Mouse (Mus musculus) midbrain, embryonic 10.5 days (tissue): ENCODE measurements around the gene Kcnk13. TPM values are rescaled to one million over a fixed set of nuclear protein-coding genes. Genes with fewer than 3 reads are reported as not detected.

Experiments used
- microRNA-seq: library from miRNA; unstranded; fragments of <30 nt; microRNA quantifications from one replicate; pipeline ENCODE4, GENCODE M21; 2017
- polyA plus RNA-seq: library from polyadenylated mRNA; unstranded; fragments of >200 nt; fragmentation: Nextera tagmentation; extraction: Ambion mirVana; gene quantifications from 2 replicates; pipeline ENCODE4 v1.2.1, GENCODE M21; 2016

Kcnk13 gene
- polyA plus RNA-seq, 1 experiment from 2014 or later = 0.09 TPM

Small RNAs within 50 kb of the gene (microRNA-seq; reads per million reads assigned to microRNA genes)
- gene Gm23291 = not detected

Other genes starting within 250 kb of the Kcnk13 start
- 24.9 and 27.8 TPM in 2 replicates for gene Efcab11, start 80.1 kb upstream of the Kcnk13 start, polyA plus RNA-seq
- 87.1 and 89.7 TPM in 2 replicates for gene Tdp1, start 80.0 kb upstream of the Kcnk13 start, polyA plus RNA-seq
- 417 and 419 TPM in 2 replicates for gene Psmc1, start 145.7 kb downstream of the Kcnk13 start, polyA plus RNA-seq
- gene Nrde2, start 195.2 kb downstream of the Kcnk13 start, polyA plus RNA-seq = 14.1 and 15.1 TPM in 2 replicates
- 1,473 and 1,491 TPM in 2 replicates for gene Calm1, start 234.9 kb downstream of the Kcnk13 start, polyA plus RNA-seq